Mouse (Mus musculus) olfactory bulb, adult 2 months (tissue): ENCODE measurements around the gene Glt28d2. TPM values are rescaled to one million over a fixed set of nuclear protein-coding genes. Genes with fewer than 3 reads are reported as not detected.
A peak's percentile ranks its signal among the peaks of the same experiment; 100 is the strongest.

ENCODE experiments used
- H3K27ac ChIP-seq: fragments of 200-500 bp; 2 replicates; pipeline ENCODE4 v1.5.1; 2012; ENCODE audit warnings: low read depth, low read length; ENCODE audit not compliant: insufficient read depth
- H3K4me1 ChIP-seq: fragments of 200-500 bp; 2 replicates; pipeline ENCODE4 v1.6.1; 2012; ENCODE audit warnings: low read length; ENCODE audit not compliant: control insufficient read depth, insufficient read depth
- H3K4me3 ChIP-seq: fragments of 200-500 bp; 2 replicates; pipeline ENCODE4 v1.5.1; 2012; ENCODE audit warnings: mild to moderate bottlenecking, low read depth, low read length, moderate library complexity; ENCODE audit not compliant: insufficient read depth
- CTCF ChIP-seq: fragments of 200-500 bp; IDR thresholded peaks from 2 replicates; pipeline ENCODE4 v1.5.1; 2012; ENCODE audit warnings: low read depth, mild to moderate bottlenecking, low read length, moderate library complexity; ENCODE audit not compliant: insufficient read depth
- POLR2A ChIP-seq: fragments of 200-500 bp; IDR thresholded peaks from 2 replicates; pipeline ENCODE4 v1.6.1; 2012; ENCODE audit warnings: mild to moderate bottlenecking, low read depth, low read length, moderate library complexity; ENCODE audit not compliant: insufficient read depth
- WGBS: fragments of 180-500 bp; shearing (Covaris S2); methylation state at CpG from one replicate; pipeline ENCODE4 v1.1.7; 2018; 5-methylcytosine and 5-hydroxymethylcytosine counted together
- polyA plus RNA-seq: library from polyadenylated mRNA; stranded (reverse); fragments of >200 nt; gene quantifications from 2 replicates; pipeline ENCODE4 v1.2.4, GENCODE M21; 2012; ENCODE audit warnings: low replicate concordance; ENCODE audit not compliant: missing spikeins, insufficient read depth, insufficient read length

Gene Glt28d2
- not detected in 2 replicates for polyA plus RNA-seq

DNA sequence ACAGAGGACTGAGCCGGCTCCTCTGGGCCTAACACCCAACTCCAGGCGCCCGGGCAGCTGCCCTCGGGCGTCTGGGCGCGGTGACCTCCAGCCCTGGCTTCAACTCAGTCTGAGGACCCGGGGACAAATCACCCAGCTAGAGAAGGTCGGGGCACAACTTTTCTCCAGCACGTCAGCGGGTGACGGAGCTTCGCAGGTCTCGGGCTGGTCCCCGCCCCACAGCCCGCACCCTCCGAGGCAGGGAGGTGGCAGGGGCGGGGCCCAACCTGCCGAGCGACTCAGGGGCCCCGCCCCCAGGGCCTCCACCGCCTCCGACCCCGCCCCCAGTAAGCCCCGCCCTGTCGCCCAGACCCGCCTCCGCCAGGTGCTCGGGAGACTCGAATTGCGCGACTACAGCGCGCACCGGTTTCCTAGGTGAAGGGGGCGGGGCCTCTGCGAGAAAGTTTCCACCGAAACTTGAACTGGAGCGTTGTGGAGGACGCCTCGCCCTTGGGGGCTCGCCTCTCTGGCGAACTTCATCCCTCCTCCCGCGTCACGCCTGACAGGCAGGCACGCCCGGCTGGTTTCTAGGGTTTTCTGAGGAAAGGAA lies at the start of gene Glt28d2, which contains the start of gene Gm37240:
Gene Glt28d2, minus strand, starts transcription at position 278 of the 589 bp plus-strand sequence.
Gene Gm37240, minus strand, starts transcription at position 280 of the 589 bp plus-strand sequence.
- WGBS, result under 1% methylated on average over 46 of the region's 48 CpGs
- peaks cover 16% of the 10 kb centered on the region for H3K4me1 ChIP-seq
- peak within 1 kb of the TSS; percentile 54 for H3K4me3 ChIP-seq
- no peak for TF ChIP-seq POLR2A
- no peak for TF ChIP-seq CTCF
- no peak within 1 kb of the TSS for H3K27ac ChIP-seq

DNA sequence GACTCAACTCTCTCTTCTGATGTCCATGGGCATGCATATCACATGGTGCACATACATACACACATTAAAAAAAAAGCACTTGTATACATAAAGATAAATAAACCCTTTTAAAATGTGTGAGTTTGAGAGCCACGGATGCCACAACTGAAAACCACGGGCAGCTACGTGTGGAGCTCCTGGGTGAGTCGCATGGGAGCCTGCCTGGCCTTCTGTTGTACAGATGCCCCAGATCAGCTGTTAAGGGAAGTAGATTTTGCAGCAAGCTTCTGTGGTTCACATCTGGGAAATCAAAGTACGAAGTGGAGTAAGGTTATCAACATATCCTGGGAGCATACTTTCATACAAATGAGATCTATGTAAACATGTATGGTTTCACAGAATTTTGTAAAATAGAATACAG lies 46.3 kb upstream of the Glt28d2 start:
- no peak overlapping the region for H3K27ac ChIP-seq
- 95% methylated on average over 5 of the region's 5 CpGs for WGBS
- no peaks in the 10 kb centered on the region for H3K4me1 ChIP-seq

DNA sequence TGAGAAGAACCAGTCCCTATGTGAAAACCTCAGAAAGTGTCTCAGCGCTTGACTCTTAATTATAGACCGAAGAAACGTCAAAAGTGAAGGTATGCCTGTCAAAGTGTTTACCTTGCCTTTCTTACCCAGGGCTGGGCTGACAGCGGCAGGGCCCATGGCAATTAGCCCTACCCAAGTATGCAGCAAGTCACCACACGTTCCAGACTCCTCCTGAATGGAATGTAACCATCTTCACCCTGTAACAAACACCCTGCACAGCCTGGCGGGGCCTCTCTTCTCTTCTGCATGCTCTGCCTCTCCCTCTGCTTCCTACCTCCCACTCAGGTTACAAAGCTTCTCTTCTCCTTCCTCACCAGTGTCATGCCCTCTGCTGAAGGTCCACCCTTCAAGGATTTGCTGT lies 44.5 kb upstream of the Glt28d2 start:
- 87% methylated on average over 6 of the region's 6 CpGs for whole genome bisulfite sequencing
- Histone ChIP-seq H3K4me3 (no peak overlapping the region), H3K4me1 (no peaks in the 10 kb centered on the region), H3K27ac (no peak overlapping the region)
- TF ChIP-seq POLR2A (no peak), CTCF (no peak)

More for the DNA sequence above, 46.3 kb upstream of the Glt28d2 start:
- TF ChIP-seq CTCF (no peak), POLR2A (no peak)
- no peak overlapping the region for H3K4me3 ChIP-seq

DNA sequence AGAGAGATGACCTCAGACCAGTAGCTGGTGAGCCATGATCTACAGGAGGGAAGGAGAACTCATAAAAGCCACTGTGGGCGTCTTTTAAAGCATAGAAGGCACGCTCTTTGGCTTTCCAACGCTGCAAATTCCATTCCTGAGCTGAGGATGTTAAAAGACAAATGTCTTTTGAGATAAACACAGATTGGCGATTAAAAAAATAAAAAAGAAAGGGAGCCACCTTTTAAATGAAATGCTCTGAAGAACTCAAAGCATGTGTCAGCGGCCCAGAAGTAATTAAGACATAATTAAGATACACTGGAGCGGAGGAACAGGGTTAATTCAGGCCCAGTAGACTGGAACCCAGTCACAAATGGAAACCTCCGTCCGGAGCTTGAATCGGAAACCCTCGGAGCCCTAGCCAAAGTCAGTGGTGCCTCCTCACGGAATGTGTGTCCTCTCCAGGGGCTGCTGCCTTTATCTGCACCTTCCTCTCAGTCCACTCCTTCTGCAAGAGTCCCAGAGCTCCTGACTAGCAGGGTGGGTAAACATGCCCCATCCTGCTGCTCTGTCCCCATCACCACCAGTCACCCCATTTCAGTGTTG lies 43.4 kb upstream of the Glt28d2 start:
- whole genome bisulfite sequencing, result 77% methylated on average over 11 of the region's 11 CpGs
- TF ChIP-seq POLR2A (no peak), CTCF (no peak)
- Histone ChIP-seq H3K4me3 (no peak overlapping the region), H3K27ac (no peak overlapping the region), H3K4me1 (no peaks in the 10 kb centered on the region)

- Histone ChIP-seq H3K27ac (no peak overlapping the region), H3K4me1 (no peaks in the 10 kb centered on the region), H3K4me3 (no peak overlapping the region)
- TF ChIP-seq POLR2A, result no peak
- TF ChIP-seq CTCF, result no peak
- 94% methylated on average over 5 of the region's 5 CpGs for WGBS
Observed at GRCm38 (mm10) chr3:85929711-85930110, 42.4 kb upstream of the Glt28d2 start.

DNA sequence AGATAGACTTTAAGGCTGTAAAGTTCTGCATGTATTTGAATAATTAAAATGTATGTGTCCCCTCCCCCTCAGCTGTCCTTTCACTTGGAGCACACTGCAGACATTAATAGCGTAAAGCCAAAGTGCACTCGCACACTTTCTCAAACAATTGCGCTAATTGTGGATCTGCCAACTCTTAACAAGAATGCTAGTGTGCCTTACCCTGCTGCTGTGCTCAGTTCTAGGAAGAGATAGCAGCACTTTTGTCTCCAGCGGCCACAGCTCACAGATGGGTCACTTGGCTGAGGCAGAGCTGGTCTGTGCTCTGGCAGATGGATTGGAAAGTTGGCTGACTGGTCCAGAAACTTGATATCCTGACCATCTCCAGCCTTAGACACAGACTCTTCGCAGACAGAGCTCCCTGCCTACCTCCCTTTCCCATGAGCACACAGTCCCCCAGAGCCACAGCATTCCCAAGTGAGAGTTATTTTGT lies 40.9 kb upstream of the Glt28d2 start:
- 54% methylated on average over 5 of the region's 5 CpGs for WGBS
- H3K27ac ChIP-seq, result no peak overlapping the region
- no peak for TF ChIP-seq POLR2A
- TF ChIP-seq CTCF, result no peak

DNA sequence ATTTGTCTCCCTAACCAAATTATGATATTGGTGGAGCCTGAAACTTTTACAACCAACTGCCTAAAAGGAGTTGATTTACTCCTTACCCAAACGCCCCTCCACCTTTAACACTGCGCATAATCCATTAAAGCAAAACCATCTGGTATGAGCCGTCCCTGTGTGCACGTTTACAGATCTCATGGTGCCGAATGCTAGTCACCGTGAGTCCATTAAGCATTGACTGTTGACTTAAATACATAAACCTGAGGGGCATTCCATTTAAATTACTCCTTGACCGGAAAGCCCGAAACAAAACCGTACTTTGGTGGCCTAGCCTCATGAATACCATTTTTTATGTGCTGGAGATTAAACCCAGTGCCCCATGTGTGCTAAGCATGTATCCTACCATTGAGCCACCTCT lies 40.0 kb upstream of the Glt28d2 start:
- no peak for TF ChIP-seq POLR2A
- no peak for TF ChIP-seq CTCF
- 86% methylated on average over 9 of the region's 9 CpGs for WGBS
- H3K27ac ChIP-seq, result no peak overlapping the region
- no peak overlapping the region for H3K4me3 ChIP-seq
- no peaks in the 10 kb centered on the region for H3K4me1 ChIP-seq

More for the DNA sequence above, 40.9 kb upstream of the Glt28d2 start:
- H3K4me3 ChIP-seq, result no peak overlapping the region
- no peaks in the 10 kb centered on the region for H3K4me1 ChIP-seq

- no peaks in the 10 kb centered on the region for H3K4me1 ChIP-seq
- peak; percentile 95 for TF ChIP-seq CTCF
- TF ChIP-seq POLR2A, result no peak
- 44% methylated on average over 18 of the region's 18 CpGs for WGBS
Observed at GRCm38 (mm10) chr3:85923954-85924945, 36.9 kb upstream of the Glt28d2 start.

More at GRCm38 (mm10) chr3:85923954-85924945, 36.9 kb upstream of the Glt28d2 start:
- Histone ChIP-seq H3K4me3 (no peak overlapping the region), H3K27ac (no peak overlapping the region)
